Mouse (Mus musculus) urinary bladder, postnatal 10 days (tissue): Measurements from ENCODE around the gene Zc3hav1.

Experiments used
- DNase-seq: peaks from one replicate; pipeline ENCODE4 v3.0.0; 2022; ENCODE audit warnings: low spot score

Zc3hav1 gene

DNA sequence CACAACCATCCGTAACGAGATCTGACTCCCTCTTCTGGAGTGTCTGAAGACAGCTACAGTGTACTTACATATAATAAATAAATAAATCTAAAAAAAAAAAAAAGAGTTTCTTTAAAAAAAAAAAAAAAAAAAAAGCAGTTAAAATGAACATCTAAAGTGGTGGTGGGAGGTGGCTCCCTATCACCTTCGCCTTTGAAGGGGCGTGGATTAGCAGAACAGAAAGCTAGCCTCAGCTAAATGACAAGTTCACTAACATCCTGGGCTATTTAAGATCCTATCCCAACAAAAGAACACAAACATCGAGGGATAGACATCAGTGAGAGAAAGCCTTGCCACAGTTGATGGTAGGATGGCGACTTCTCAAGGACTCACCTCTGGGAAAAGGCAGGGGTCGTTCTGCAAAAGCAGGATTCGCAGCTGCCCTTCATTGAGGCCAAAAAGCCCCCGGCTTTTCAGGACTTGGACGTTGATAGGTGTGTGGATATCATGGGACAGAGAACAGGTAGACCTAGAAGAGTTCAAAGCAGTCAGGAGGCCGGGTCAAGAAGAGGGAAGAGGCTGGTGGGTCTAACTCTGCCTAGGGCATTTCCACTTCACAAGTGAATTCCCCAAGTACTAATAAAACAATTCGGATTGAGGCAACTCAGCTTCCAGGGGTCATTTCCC, 56.7 kb downstream of the Zc3hav1 start:
- no peak for DNase-seq

DNA sequence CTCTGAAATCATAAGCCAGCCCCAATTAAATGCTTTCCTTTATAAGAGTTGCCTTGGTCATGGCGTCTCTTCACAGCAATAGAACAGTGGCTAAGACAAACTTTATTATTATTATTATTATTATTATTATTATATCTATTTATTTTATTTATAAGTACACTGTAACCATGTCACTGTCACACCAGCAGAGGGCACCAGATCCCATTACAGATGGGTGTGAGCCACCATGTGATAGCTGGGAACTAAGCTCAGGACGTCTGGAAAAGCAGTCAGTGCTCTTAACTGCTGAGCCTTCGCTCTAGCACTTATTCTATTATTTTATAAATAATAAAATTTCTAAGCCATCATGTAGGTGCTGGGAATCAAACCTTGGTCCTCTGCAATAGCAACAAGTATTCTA, 60.7 kb downstream of the Zc3hav1 start:
- DNase-seq, result no peak

DNA sequence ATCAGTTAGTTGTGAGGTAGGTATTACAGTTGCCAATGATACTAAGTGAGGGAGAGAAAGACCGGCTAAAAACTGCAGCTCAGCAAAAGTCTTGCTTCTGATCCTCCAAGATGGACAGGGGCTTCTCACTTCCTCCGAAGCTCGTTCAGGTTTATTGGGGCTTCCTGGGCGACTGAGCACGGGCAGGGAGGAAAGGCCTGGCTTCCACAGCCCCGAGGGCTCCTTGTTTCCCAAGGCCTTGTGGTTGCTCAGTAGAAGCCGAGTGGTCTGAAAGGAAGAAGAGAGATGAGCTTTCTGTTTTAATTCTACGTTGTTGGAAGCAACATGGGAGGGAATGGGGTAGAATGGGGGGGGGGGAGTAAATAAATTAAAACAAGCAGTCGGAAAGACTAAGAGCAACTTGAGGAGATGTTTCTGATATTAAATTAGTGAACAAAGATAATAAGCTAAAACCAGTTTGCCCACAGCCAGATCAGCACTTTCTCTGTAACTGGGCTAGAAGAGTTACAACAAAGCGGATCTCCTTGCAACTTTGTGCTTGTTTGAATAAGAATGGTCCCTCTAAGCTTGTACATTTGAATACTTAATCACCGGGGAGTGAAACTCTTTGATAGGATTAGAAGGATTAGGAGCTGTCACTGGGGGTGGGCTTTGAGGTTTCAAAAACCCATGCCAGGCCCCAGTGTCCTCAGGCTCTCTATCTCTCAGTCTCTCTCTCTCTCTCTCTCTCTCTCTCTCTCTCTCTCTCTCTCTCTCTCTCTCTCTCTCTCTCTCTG, 61.3 kb downstream of the Zc3hav1 start:
- DNase-seq, result no peak

DNA sequence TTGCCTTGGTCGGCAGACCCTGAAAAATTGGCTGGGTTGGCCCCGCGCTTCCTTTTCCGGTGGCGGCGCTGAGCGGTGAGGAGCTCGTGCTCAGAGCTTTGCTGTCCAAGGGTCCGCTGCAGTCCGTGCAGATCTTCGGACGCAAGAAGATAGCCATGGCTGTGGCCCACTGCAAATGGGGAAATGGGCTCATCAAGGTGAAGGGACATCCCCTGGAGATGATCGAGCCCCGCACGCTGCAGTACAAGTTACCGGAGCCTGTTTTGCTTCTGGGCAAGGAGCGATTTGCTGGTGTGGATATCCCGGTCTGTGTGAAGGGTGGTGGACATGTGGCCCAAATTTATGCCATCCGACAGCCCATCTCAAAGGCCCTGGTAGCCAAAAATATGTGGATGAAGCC, 70.0 kb downstream of the Zc3hav1 start:
- no peak for DNase-seq

GRCm38 (mm10) chr6:38264466-38264865, 89.9 kb downstream of the Zc3hav1 start:
- DNase-seq, result no peak

- no peak for DNase-seq
Observed at GRCm38 (mm10) chr6:38263393-38264159, 90.8 kb downstream of the Zc3hav1 start.

- no peak for DNase-seq
Observed at GRCm38 (mm10) chr6:38261877-38262276, 92.5 kb downstream of the Zc3hav1 start.

DNA sequence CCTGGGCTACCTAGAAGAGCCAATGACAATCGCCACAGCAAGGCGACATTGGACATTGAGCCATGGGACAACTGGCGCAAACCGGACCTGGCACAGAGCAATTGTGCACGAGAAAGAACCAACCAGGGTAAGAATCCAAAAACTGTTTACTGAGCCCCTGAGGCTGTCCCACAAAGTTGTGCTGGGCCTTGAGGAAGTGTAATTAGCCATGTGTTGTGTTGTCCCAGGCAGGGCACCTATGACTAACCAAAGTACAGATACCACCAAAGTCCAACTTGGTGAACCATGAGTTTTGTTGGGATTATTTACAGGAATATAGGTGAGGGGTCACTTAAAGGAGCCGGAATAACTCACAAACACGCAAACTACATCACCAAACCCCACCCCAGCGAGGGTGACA, 96.9 kb downstream of the Zc3hav1 start:
- no peak for DNase-seq

DNA sequence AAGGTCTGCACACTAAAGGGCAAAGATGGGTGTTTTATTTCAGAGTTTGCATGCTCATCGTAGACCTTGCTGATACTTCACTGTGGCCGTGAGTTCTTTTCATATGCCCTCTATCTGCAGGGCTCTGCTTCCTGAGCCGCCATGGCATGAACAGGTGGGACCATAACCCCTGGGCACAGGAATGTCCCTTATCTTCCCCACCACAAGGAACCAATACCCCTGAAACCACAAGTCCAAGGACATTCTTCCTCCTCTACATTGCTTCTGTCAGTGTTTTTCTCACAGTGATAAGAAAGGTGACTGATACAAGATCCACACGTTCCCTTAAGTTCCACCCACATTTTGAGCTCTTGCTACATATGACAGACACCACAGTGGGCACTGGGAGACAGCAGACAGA, 97.6 kb downstream of the Zc3hav1 start:
- no peak for DNase-seq

- DNase-seq, result no peak
Observed at GRCm38 (mm10) chr6:38255794-38256193, 98.6 kb downstream of the Zc3hav1 start.
